Mouse (Mus musculus) right cerebral cortex, postnatal 36 days (tissue): ENCODE measurements at regions not wholly inside any gene's neighbourhood (a gene's known extent, or its start where the extent isn't known, plus 50 kb on each side); places are given as distances from the start of the nearest gene placed in this dataset.

ENCODE experiments used
- DNase-seq, 2 experiments: peaks; one replicate each; pipeline ENCODE4 v3.0.0; 2022; ENCODE audit warnings: low spot score in 2 of 2, mixed read lengths in 1 of 2

GRCm38 (mm10) chr13:51227836-51228235, 57.0 kb downstream of the Nxnl2 start:
- DNase-seq: no peak

DNA sequence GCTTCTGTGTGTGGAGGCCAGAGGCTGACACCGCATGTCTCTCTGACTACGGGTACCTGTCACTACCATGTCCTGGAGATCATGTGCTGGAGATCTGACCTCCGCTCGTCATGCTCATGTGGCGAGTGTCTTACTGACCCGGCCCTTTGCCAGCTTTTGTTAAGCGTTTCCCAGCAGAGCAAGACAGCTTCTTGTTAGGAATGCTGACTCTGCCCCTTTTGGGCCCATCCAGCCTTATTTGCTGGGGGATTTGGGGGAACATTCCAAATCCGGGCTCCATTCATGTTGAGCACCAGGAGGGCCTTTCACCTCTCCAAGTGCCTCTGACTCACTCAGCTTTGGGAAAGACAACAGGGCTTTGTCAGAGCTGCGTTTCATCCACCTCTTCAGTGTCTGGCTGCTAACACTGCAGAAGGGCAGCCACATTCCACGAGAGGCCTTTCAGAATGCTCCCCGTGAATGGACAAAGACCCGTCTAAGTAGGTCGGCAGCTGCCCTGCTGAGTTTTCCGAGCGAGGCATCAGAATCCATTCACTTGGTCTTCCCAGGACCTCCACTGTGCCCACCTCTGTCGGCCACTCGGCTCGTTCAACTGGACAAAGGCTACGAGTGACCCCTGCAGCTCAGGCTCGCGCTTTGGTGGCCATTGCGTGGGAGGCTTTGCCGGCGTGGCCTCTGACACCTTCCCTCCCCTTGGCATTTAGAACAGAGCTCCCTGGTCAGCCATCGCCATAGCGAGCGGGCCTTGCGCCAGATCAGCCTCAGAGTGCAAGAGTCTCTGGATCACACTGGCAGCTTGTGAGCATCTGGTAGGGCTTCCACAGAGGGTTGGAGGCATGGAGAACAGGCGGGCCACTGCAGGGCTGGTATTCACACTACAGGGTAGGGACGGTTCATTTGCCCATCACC, 58.3 kb downstream of the Nxnl2 start:
- no peak for DNase-seq

GRCm38 (mm10) chr13:51229862-51230261, 59.0 kb downstream of the Nxnl2 start:
- DNase-seq: no peak

GRCm38 (mm10) chr13:51231586-51231985, 60.8 kb downstream of the Nxnl2 start:
- no peak for DNase-seq

- no peak for DNase-seq
Measured at GRCm38 (mm10) chr13:51247378-51247777, 76.6 kb downstream of the Nxnl2 start.

DNA sequence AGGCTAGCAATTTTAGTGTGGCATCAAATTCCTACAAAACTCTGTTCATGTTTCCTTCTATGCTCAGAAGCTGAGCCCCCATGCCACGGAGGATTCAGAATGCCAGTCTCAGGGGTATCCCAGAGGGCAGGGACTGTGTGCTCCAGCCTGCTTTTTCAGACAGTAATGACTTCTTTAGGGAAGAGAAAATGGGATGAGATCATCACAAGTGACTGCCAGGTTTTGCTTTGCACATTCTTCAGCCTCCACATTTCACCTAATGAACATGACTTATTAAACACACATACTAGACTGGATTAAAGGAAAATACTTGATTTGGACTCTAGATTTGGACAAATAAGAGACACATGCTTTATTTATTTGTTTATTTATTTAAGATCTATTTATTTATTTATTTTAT, 82.5 kb downstream of the Nxnl2 start:
- DNase-seq: no peak

DNA sequence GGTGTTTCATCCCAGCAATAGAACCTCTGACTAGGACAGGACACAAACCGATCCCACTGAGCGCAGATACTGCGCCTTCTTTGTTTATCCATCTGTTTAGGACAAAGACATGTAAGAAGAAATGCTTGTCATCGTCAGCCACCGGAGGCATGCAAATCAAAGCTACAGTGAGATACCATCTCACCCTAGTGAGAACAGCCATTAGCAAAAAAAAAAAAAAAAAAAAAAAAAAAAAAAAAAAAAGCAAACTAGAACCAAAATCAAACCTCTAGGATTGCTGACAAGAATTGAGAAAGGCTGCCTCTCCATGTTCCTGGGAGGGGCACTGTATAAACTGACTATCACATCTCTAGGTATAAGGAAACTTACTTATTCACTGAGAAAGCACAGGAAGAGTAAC, 84.9 kb downstream of the Nxnl2 start:
- DNase-seq: no peak

DNA sequence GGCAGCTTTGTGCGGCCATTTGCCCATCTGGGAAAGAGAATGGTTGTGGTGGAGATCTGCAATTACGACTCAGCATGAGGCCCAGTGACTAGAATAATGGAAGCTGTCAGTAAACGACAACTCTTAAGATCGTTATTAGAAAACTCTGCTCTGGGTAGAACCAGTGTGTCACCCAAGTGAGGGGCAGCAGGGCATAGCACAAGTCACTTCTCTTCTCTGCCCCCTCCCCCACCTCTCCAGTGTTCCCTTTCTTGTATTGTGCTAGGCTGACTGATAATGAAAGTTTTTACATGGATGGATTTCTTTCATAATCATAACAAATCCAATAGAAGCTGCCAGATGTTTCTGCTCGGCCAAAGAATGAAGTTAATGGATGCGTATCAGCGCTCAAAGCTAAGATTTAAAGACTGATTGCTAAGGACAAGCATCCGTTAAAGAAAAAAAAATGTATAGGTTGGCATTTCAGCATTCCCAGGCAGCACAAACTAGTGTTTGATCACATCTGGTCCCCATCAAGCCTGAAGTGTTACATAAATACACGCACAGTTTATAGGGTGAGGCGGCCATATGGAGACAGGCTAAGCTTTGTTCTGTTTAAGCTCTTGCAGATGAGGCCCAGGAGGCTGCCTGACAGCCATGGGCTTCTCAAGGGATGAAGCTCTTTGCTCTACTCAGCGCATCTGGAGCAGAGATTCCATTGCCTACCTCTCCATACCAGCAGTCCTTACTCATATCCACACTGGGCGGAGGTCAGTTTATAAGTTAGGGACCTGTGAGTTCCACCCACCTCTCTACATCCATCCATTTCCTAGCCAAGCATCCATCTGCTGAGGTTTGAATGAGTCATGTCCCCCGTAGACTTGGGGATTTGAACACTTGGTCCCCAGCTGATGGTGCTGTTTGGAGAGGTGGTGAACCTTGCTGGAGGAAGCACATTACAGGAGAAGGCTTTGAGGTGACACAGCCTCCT, 88.2 kb downstream of the Nxnl2 start:
- no peak for DNase-seq

DNA sequence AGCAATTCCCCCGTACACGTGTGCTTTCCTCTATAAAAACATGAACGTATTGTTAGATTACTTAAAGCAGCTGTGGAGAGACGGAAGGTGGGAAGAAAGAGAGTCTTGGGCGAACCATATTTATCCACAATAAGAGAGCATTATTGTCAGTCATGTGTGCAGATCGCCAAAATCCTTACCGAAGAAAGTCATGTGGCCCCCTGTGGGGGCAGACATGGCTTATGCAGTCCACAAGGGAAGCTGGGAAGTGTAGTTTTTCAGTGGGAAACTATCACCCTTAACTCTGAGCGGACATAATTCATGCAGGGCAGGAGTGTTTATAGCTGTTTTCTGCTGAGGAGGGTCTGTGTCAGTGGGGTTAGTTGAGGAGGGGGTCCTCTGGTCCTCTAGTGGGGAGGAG, 90.8 kb downstream of the Nxnl2 start:
- peak; percentile 33 to 58 for DNase-seq

- no peak for DNase-seq
Measured at GRCm38 (mm10) chr13:51272786-51273185, 102.0 kb downstream of the Nxnl2 start.

DNA sequence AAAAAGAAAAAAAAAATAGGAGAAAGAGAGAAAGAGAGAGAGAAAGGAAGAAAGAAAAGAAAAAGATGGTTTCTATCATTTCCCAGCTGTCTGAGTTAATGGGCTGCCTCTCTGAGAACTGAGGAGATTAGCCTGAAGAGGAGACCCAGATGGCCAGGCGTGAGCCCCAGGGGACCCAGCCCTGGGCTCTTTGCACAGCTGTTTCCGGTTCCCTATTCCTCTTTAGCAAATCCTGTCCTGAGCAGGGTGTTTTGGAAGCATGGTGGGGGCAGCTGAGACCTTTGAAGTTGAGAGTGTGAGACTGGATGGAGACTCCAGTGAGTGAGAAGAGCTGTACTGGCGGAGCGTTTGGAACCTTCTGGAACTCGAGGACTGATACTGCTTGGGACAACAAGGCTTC, 103.8 kb downstream of the Nxnl2 start:
- no peak for DNase-seq

GRCm38 (mm10) chr13:51276601-51277000, 105.8 kb downstream of the Nxnl2 start:
- DNase-seq: no peak

- DNase-seq: no peak
Measured at GRCm38 (mm10) chr13:51277515-51277914, 106.7 kb downstream of the Nxnl2 start.

DNA sequence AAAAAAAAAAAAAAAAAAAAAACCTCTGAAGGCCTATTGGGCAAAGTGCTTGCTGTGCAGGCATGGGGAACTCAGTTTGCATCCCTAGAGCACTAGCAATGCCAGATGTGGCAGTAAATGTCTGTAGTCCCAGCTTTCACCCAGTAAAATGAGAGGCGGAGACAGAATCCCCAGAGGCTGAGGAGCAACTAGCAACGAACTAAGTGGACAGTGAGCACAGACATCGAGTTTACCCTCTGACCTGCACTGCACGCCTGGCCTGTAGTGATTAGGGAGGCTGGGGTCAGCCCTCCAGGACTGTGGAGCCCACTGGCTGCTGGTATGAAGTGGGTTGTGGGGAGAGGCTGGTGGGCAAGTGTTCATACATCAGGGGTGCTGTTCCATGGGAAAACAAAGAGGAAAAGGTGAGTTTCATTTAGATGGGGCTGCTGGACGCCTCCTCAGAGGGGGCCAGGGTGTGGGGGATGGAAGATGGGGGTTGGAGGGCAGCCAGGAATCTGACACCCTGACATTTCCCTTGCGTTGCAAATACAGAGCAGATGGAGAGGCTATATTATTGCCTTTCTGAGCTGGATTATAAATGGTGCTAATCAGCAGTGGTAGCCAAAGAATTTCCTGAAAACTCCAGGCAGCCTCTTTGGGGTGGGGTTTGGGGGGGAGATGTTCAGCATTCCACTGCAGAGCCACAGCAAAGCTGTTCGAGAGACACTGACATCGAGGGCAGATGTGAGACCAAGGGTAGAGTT, 109.0 kb downstream of the Nxnl2 start:
- no peak for DNase-seq

DNA sequence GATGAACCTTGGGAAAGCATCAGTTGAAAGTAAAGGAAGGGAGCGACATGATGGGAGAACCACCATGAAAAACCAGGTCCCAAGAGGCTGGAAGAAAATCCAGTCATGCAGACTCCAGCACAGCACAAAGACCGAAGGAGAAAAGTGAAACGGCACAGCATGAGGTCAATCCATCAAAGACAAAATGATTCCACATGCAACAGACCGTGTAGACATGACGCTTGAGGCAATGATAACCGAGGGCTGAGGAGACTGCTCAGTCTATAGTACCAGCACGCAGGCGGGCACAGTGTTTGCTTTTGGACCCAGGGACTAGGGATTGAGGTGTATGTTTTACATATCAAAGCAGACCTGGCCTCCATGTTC, 109.5 kb downstream of the Nxnl2 start:
- no peak for DNase-seq

DNA sequence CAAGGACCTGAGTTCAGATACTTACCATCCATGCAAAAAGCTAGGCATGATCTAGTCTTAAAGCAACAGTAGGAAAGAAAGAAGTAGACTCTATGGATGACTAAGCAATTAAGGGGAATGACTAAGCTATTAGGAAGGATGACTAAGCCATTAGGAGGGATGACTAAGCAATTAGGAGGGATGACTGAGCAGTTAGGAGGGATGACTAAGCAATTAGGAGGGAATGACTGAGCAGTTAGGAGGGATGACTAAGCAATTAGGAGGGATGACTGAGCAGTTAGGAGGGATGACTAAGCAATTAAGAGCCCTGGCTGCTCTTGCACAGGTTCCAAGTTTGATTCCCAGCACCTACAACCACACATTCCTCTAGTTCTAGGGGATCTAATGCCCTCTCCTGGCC, 113.9 kb downstream of the Nxnl2 start:
- DNase-seq: no peak

- DNase-seq: no peak
Measured at GRCm38 (mm10) chr13:51289442-51289841, 118.6 kb downstream of the Nxnl2 start.

DNA sequence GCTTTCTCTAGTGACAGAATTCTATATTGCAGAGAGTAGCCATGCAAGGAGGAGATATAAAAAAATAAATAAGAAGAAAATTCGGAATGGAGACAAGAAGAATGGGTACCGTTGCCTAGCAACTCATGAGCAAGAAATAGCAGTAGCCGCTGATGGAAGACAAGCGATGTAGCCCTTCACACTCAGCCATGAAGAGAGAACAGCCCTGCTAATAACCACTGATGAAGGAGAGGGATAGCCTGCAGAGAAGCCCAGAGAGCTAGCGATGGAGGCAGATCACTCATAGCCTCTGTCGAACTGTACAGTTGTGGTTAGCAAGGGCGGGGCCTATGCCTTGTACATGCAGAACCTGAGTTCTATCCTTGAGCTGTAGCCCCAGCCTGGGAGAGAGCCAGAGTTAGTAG, 118.4 kb upstream of the S1pr3 start:
- peak in 1 of 2 experiments; percentile 15 for DNase-seq

DNA sequence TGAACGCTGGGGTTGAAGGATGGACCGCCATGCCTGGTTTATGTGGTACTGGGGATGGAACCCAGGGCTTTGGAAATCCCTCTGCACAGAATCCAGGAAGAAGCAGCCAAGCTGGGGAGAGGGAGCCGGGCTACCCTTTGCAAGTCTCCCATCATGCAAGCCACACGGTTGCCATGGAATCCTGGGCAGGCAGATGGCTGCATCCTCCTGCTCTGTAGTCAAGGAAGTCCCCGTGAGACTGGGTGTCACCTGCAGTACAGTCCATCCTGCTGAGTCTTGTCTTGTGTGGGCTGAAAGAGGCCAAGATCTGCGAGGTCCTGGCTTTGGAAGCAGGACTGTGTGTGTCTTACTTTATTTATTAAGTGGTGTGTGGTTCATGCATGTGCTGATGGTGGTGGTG, 117.5 kb upstream of the S1pr3 start:
- peak in 1 of 2 experiments; percentile 16 for DNase-seq

DNA sequence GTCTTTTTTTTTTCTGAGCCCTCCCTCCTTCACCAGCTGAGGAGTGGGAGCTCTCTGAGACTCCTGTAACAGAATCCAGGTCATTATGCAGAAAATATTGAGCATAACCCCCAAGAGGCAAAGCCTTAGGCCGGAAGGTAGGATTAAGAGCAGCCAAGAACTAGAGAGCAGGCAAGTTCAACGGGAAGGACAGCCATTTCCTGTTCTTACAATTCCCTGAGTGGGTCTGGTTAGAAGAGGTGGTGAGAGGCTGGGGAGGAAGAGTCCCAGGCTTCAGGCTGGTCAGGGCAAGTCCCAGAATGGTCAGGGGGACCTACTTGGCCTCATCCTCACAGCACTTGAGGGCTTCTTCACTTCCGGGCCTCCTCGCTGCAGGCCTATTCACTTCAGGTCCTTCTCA, 115.4 kb upstream of the S1pr3 start:
- no peak for DNase-seq

DNA sequence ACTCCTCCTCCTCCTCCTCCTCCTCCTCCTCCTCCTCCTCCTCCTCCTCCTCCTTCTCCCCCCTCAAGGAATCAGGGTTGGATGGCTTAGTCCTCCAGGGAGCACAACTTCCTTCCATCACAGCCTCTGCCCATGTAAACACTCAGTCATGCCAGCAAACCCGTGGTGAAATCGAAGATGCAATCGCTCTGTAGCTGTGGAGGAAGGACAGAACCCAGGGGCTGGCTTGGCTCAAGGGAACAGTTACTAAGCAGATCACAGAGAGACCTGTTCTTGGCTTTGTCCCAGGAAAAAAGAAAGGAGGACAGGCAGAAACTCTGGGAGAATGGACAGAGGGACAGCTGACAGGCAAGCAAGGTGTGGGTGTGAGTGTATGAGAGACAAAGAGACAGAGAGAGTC, 112.6 kb upstream of the S1pr3 start:
- DNase-seq: no peak
